Mouse (Mus musculus) ES-E14 (cell line): Measurements from ENCODE around the gene Tshz2. TPM values are rescaled to one million over a fixed set of nuclear protein-coding genes. Genes with fewer than 3 reads are reported as not detected.
"Not testable (repeated sequence)": the region's sequence is repeated elsewhere in the genome, so short reads cannot be mapped to it uniquely, and the experiment has no call there.

Experiments
- DNase-seq: peaks from one replicate; pipeline ENCODE4 v3.0.0-alpha.2; 2013; ENCODE audit warnings: low read depth, low spot score
- H3K27ac ChIP-seq: 2 replicates; pipeline ENCODE4 v1.5.1; 2012; ENCODE audit warnings: low read depth, mild to moderate bottlenecking, low read length, moderate library complexity, mixed read lengths; ENCODE audit not compliant: poor library complexity, insufficient read depth, severe bottlenecking
- H3K36me3 ChIP-seq: 2 replicates; pipeline ENCODE4 v1.6.1; 2012; ENCODE audit warnings: mild to moderate bottlenecking, low read length, moderate library complexity, mixed read lengths; ENCODE audit not compliant: control insufficient read depth, poor library complexity, insufficient read depth, severe bottlenecking
- H3K4me1 ChIP-seq, 2 experiments: fragments of 150-350 bp in 1 of 2; sonication (generic) in 1 of 2; 2 replicates each; pipeline ENCODE4 v1.6.1; 2012; ENCODE audit warnings: low read length in 2 of 2, mild to moderate bottlenecking in 1 of 2, mixed read lengths in 1 of 2; ENCODE audit not compliant: control insufficient read depth in 2 of 2, insufficient read depth in 2 of 2, poor library complexity in 1 of 2
- H3K4me3 ChIP-seq, 2 experiments: fragments of 150-350 bp in 1 of 2; sonication (generic) in 1 of 2; 2 replicates each; pipeline ENCODE4 v1.5.1; 2012; ENCODE audit warnings: low read length in 2 of 2, low read depth in 1 of 2, mild to moderate bottlenecking in 1 of 2, mixed read lengths in 1 of 2; ENCODE audit not compliant: insufficient read depth in 1 of 2, poor library complexity in 1 of 2, severe bottlenecking in 1 of 2
- H3K9ac ChIP-seq: 2 replicates; pipeline ENCODE4 v1.6.1; 2012; ENCODE audit warnings: low read depth, mild to moderate bottlenecking, low read length, mixed read lengths; ENCODE audit not compliant: poor library complexity, insufficient read depth, severe bottlenecking
- H3K9me3 ChIP-seq: fragments of 150-350 bp; sonication (generic); 2 replicates; pipeline ENCODE4 v1.6.1; 2012; ENCODE audit warnings: low read depth, mild to moderate bottlenecking, low read length; ENCODE audit not compliant: control insufficient read depth, insufficient read depth
- CHD2 ChIP-seq: IDR thresholded peaks from 2 replicates; pipeline ENCODE4 v1.6.1; 2014; ENCODE audit warnings: mild to moderate bottlenecking, low read depth, low read length, inconsistent platforms
- HCFC1 ChIP-seq: IDR thresholded peaks from 2 replicates; pipeline ENCODE4 v1.6.1; 2012; ENCODE audit warnings: low read length, inconsistent platforms, borderline replicate concordance; ENCODE audit not compliant: insufficient read depth
- MAFK ChIP-seq: IDR thresholded peaks from 2 replicates; pipeline ENCODE4 v1.6.1; 2014; ENCODE audit warnings: mild to moderate bottlenecking, low read depth, low read length, inconsistent platforms; ENCODE audit not compliant: insufficient read depth
- ZC3H11A ChIP-seq: IDR thresholded peaks from 2 replicates; pipeline ENCODE4 v1.6.1; 2012; ENCODE audit warnings: low read depth, mild to moderate bottlenecking, inconsistent platforms, low read length, borderline replicate concordance
- ZNF384 ChIP-seq: IDR thresholded peaks from 2 replicates; pipeline ENCODE4 v1.6.1; 2012; ENCODE audit warnings: low read depth, low read length, inconsistent platforms
- in situ Hi-C, 2 experiments: fragments of 600-800 bp; cut with MboI; formaldehyde crosslinking; loops; one replicate each; pipeline ENCODE4 v1.15.1; 2025; ENCODE audit warnings: low sequenced_read_pairs in 2 of 2, inconsistent platforms in 1 of 2; ENCODE audit not compliant: unreplicated experiment in 2 of 2
- total RNA-seq: library from RNA; depleted of rRNA; stranded (reverse); fragments of 300-350 nt; gene quantifications from 2 replicates; pipeline ENCODE4 v1.2.3, GENCODE M21; 2012

The Tshz2 gene
- total RNA-seq, 1 experiment = 0.27 TPM

DNA sequence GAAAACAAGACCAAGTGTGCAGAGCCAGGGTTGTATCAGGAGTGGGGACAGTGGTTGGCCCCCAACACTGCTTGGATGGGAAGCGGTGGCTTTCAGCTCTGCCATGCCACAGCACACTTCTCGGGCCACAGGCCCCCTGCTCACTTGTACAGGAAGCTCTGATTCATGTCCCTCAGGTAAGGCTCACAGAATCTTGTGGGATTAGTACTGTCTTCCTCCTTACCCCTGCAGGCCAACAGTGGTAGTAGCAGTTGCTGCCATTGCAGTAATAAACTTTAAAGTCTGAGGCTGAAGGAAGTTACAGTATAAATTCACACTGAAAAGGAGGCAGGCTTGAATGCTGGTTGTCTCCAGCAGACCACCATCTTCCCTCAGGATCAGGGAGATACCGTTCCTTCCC, 216.7 kb downstream of the Tshz2 start:
- H3K9me3 ChIP-seq = no peaks in the 10 kb centered on the region
- in situ Hi-C loops = no loop called here
- no peaks in the 10 kb centered on the region; a peak in 1 of 4 replicates for H3K4me1 ChIP-seq
- H3K4me3 ChIP-seq = no peak overlapping the region
- H3K36me3 ChIP-seq = no peaks in the 10 kb centered on the region
- H3K9ac ChIP-seq = no peak overlapping the region
- TF ChIP-seq CHD2 = no peak
- no peak for TF ChIP-seq MAFK
- no peak for TF ChIP-seq HCFC1
- no peak for TF ChIP-seq ZNF384
- no peak for TF ChIP-seq ZC3H11A
- no peak for DNase-seq
- no peak overlapping the region for H3K27ac ChIP-seq

- no peak for TF ChIP-seq HCFC1
- TF ChIP-seq CHD2 = no peak
- no peak for TF ChIP-seq MAFK
- no peak for TF ChIP-seq ZC3H11A
- no peak for TF ChIP-seq ZNF384
- H3K9ac ChIP-seq = no peak overlapping the region
- H3K36me3 ChIP-seq = no peaks in the 10 kb centered on the region
- H3K9me3 ChIP-seq = no peaks in the 10 kb centered on the region
- H3K27ac ChIP-seq = no peak overlapping the region
- DNase-seq = no peak
- in situ Hi-C loops = no loop called here
- H3K4me1 ChIP-seq = no peaks in the 10 kb centered on the region; a peak in 1 of 4 replicates
- no peak overlapping the region for H3K4me3 ChIP-seq
Measured at GRCm38 (mm10) chr2:169851606-169852005, 218.8 kb downstream of the Tshz2 start.

- H3K27ac ChIP-seq = no peak overlapping the region
- peaks cover 0 to 1% of the 10 kb centered on the region in 2 experiments; a peak in 1 of 4 replicates for H3K4me1 ChIP-seq
- no peak for DNase-seq
- no peak overlapping the region for H3K4me3 ChIP-seq
- H3K36me3 ChIP-seq = no peaks in the 10 kb centered on the region
- no peaks in the 10 kb centered on the region for H3K9me3 ChIP-seq
- TF ChIP-seq CHD2 = no peak
- TF ChIP-seq HCFC1 = no peak
- TF ChIP-seq MAFK = no peak
- no peak for TF ChIP-seq ZNF384
- no peak for TF ChIP-seq ZC3H11A
- no peak overlapping the region for H3K9ac ChIP-seq
- in situ Hi-C loops = no loop called here
Measured at GRCm38 (mm10) chr2:169854491-169854890, 221.7 kb downstream of the Tshz2 start.

DNA sequence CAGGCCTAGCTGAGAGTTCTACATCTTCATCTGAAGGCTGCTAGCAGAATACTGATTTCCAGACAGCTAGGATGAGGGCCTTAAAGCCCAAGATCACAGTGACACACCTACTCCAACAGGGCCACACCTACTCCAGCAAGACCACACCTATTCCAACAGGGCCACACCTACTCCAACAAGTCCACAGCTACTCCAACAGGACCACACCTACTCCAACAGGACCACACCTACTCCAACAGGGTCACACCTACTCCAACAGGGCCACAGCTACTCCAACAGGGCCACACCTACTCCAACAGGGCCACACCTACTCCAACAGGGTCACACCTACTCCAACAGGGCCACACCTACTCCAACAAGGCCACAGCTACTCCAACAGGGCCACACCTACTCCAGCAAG, 224.2 kb downstream of the Tshz2 start:
- DNase-seq, H3K27ac ChIP-seq, H3K4me1 ChIP-seq, H3K36me3 ChIP-seq, H3K4me3 ChIP-seq, in situ Hi-C loops, H3K9ac ChIP-seq, H3K9me3 ChIP-seq: not testable (repeated sequence)

GRCm38 (mm10) chr2:169859078-169859855, 226.5 kb downstream of the Tshz2 start:
- no peak overlapping the region for H3K27ac ChIP-seq
- H3K9ac ChIP-seq = no peak overlapping the region
- peaks cover 0 to 7% of the 10 kb centered on the region in 2 experiments; a peak in 1 of 4 replicates for H3K4me1 ChIP-seq
- DNase-seq = no peak
- H3K4me3 ChIP-seq = no peak overlapping the region
- no peaks in the 10 kb centered on the region for H3K9me3 ChIP-seq
- TF ChIP-seq HCFC1 (no peak), ZNF384 (no peak), ZC3H11A (no peak), CHD2 (no peak), MAFK (no peak)
- no peaks in the 10 kb centered on the region for H3K36me3 ChIP-seq
- in situ Hi-C loops = no loop called here
